Mouse (Mus musculus): ENCODE measurements around the gene Aire.
"Not testable (repeated sequence)": the region's sequence is repeated elsewhere in the genome, so short reads cannot be mapped to it uniquely, and the experiment has no call there.

Gene Aire

DNA sequence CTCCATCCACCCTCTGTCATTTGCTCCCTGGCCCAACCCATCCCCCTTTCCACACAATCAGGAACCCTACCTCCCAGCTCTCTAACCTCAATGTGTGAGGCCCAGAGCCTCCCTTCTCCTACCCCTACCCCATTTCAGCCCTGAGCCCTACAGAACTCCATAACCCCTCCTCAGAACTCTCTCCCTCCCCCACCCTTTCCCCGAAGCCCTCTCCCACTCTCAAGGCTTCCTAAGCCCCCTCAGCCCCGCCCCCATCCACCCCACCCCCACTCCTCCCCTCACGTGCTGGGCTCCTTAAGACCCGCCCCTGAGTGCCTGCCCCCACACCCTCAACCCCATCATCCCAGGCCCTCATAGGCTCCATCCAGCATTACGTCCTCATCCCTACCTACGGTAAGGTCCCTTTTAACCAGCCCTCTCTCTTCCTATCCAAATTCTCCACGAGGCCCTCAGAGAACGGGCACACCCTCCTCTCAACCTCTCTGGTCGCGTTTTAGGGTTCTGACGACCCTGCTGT is 6.2 kb upstream of the Aire start:
- no peak for DNase-seq (ENCODE audit: low read depth, low spot score)

DNA sequence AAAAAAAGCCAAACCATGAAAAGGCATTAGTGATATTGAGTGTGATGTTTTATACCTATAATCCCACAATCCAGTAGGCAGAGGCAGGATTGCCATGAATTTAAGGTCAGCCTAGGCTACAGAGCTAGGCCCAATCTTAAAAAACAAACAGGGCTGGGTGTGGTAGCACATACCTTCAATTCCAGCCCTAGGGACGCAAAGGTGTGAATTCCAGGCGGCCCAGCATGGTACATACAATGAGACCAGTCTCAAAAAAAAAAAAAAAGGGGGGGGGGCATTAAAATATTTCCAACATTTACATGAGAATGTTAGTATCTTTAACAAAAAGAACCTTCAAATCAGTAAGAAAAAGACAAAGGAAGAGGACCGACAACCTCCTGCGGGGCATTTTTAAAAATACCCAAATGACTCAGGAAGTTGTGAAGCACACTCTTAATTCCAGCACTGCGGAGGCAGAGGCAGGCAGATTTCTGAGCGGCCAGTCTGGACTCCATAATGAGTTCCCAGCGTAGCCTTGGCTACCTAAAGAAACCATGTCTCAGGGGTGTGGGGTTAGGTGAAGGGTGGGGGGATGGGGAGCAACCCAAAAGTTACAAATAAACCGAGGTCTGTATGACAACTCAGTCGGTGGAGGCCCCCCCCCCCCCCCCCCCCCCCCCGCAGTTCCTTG is 4.8 kb upstream of the Aire start:
- no peak for DNase-seq (ENCODE audit: low read depth, low spot score)

DNA sequence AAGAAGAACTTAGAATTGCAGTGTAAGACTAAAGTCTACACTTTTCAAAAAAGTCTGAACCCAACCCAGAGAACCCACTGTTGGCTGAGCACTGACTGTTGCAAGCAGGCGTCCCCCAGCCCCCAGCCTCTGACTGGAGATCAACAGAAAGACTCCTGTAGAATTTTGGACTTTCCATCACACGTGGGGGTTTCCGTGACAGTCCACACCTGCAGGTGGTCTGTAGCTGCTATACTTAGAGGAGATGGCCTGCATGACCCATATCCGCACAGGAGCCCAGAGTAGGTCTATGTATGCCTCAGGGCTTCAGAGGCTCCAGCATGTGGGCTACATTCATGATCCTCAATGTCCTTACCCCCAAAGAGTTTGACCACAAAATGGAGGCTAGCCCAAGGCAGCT is 3.0 kb upstream of the Aire start:
- no peak for DNase-seq (ENCODE audit: low read depth, low spot score)

DNA sequence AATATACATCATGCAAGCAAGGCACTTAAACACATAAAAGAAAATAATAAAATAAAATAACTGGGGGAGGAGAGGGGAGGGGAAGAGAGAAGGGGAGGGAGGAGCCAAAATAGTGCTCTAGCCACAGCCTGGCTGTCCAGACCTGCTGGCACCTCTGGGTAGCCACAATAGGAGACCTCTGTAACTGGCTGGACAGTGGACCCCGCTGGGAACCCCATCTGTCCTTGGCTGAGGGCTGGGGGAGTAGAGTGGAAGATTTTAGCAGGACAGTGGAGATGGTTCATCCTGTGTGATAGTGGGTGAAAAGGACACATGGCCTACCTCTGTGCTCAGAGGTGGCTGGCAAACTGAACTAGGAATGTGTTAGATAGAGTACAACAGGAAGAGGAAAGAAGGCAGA is 1.1 kb upstream of the Aire start:
- DNase-seq (ENCODE audit: low read depth, low spot score), result no peak

DNA sequence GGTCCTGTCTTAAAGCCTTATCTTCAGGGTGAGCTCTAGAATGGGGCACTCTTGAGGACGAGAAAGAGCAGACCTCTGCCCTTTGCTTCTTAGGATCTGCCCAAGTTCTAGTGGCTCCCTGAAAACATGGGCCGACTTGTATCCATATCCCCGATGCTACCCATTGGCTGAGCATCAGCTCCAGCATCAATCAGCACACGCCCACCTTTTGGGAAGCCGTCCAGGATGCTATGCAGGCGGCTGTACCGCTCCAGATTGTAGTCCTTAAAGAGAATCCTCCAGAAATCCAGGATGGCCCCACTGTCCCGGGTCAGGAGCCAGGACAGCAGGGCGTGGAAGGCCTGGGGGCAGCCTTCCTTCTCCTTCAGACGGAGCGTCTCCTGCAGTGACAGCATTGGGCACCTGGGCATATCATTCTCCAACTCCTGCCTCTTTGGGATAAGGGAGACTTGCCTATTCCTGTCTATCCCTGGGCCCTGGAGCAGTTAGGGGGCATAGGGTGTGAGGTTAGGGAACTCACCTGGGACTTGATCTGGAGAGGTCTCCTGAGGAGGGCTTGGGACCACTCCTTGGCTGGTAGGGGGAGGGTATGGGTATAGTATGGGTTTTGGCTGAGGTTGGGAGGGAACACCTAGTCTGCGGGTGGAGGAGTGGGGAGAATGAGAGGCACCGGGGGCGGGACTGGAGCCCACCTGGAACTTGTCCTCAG is 559 bp downstream of the Aire start:
- DNase-seq (ENCODE audit: low read depth, low spot score), result no peak

DNA sequence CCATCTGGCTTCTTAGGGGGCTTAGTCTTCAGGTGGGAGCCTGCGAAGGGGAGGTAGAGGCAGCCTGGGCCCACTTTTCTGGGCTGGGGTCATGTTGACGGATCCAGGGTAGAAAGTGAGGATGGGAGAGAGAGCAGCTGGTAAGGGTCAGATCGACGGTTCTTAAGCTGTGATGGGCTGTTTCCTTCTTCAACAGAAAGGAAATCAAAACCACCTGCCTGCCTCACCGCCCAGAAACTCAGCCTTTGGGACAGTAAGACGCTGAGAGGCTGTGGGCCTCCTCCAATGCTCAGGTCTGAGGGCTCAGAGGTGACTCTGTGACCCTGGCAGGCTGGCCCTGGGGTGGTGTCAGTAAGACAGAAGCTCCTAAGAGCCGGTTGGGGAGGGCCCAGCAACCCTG is 1.3 kb downstream of the Aire start:
- no peak for DNase-seq (ENCODE audit: low read depth, low spot score)

DNA sequence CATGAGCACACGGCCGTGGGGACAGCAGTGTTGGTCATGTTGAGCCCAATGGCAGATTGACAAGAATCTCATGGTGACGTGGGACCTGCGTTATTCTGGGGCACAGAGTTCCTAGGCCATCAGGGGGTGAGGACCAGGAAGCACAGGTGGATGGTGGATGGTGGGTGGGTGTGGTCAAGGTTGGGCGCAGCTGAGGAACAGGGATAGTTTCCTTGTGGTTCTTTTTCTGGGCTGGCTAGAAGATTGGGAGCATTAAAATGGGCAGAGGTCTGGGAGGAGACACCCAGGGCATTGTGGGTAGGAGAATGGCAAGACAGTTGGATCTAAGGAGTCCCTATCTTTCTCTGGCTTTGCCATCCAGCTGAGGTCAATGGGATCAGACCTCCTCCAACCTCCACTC is 1.8 kb downstream of the Aire start, which contains the start of gene Dnmt3l:
Gene Dnmt3l (plus strand): TSS at position 301 of the 400 bp plus-strand sequence.
- DNase-seq (ENCODE audit: low read depth, low spot score), result no peak

DNA sequence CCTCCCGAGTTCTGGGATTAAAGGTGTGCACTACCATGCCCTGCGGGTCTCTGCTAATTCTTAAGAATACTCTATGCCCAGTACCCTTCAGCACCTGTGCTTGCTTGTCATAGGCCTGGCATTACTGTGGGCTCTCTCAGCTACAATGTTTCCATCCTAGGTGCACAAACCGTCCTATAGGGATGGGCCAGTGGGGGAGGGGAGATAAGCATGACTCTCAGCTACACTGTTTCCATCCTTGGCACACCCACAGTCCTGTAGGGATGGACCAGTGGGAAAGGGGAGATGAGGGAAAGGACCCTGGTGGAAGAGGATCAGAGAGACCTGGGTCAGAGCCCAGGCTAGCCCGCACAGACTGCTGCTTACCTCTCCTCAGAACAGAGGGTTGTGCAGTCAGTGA is 6.3 kb downstream of the Aire start:
- no peak for DNase-seq (ENCODE audit: low read depth, low spot score)

DNA sequence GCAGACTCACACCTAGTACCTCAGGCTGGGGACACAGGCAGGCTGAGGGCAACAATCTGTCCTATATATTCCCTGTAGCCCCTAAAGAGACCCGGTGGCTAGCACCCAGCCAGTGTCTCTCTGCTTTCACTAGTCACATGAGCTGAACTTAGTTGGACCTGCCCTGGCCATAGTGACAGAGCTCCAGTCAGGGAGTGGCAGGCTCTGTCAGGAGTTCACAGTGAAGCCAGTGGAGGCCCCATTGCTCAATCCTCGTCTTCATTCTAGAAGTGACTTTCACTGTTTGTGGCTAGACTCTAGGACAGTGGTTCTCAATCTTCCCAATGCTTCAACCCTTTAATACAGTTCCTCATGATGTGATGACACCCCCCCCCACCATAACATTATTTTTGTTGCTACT is 11.4 kb downstream of the Aire start:
- DNase-seq (ENCODE audit: low read depth, low spot score), result no peak

DNA sequence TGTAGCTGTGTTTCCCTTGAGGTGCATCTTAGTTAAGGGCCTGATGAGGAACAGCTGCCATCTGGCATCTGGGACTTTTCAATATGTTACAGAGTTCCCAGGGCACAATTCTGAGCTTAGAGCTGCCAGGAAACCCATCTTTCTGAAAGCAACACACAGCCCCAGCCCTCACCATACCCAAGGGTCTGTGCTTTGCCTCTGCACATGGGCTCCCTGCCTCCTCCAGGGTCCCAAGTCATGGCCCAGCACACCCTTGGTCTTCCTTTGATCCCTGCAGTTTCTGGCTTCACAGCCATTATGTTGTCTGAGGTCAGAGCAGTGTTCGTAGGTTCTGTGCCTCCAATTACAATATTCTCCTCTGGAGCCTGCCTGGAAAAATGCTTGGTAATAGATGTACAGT is 14.3 kb downstream of the Aire start:
- DNase-seq (ENCODE audit: low read depth, low spot score), result no peak

DNA sequence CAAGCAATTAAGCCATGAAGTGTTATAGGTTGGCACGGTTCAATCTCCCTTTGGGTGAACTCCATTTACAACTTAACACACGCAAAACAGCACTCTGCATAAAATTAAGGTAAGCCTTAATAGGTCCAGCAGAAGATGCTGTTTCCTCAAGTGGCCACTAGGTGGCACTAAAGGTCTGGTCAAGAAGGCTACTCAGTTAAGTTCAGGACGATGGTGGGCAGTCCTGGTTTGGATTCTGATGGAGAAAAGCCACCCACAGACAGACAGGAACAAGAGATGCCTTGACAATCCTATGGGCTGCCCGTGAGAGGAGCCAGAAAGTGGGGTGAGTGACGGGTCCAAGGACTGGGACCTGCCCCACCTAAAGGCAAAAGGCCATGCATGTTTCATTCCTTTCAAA is 15.3 kb downstream of the Aire start:
- DNase-seq (ENCODE audit: low read depth, low spot score), result peak; percentile 87

DNA sequence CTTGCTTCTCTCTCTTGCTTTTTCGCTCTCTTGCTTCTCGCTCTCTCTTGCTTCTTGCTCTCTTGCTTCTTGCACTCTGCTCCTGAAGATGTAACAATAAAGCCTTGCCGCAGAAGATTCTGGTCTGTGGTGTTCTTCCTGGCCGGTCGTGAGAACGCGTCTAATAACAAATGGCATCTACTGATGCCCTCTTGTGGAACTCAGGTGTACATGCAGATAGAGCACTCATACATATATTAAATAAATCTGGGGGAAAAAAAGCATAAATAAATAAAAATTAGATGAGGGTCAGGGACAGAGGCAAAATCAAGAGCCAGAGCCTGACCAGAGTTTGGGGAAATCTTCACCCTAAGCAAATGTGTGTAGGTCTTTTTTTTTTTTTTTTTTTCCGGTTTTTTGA is 18.0 kb downstream of the Aire start:
- DNase-seq (ENCODE audit: low read depth, low spot score), result peak; percentile 48

DNA sequence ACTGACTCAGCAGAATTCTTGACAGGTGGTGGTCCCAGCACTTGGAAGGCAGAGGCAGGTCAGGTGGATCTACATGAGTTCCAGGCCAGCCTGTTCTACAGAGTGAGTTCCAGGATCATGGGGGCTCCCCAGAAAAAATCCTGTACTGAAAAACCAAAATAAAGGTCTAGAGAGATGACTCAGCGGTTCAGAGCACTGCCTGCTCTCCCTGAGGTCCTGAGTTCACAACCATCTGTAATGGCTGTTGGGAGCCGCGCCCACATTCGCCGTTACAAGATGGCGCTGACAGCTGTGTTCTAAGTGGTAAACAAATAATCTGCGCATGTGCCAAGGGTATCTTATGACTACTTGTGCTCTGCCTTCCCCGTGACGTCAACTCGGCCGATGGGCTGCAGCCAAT is 23.4 kb downstream of the Aire start:
- not testable (repeated sequence) for DNase-seq (ENCODE audit: low read depth, low spot score)

DNA sequence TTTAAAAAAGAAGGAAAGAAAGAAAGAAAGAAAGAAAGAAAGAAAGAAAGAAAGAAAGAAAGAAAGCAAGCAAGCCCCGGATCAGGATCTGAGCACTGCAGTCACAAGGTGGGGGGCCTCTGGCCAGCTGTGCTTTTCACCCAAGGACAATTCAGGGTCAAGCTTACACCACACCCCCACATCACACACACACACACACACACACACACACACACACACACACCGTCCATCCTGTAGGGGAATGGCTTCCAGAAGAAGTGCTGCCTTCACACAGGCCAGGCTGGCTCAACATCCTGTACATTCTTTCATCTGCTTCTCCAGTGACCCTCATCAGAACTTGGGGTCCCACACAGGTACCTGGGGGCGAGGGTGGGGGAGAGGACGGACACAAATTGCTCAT is 24.1 kb downstream of the Aire start:
- DNase-seq (ENCODE audit: low read depth, low spot score), result no peak

DNA sequence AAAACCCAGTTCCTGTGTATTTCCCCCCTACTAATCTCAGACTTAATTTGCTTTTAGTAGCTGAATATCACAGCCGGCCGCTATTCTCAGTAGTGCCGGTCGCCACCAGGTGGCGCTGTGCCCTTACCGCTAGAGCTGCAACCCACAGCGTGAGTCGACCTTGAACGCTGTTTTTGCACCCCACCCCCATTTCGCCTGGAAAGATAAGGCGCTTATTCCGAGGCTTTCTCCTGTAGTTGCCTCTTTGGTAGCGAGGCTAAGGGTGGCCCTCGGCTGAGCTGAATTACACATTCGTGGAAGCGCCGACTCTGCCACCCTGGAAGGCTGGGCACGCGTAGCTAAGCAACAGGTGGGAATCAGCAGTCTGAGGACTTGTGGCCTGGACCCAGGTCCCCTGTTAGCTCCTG is 24.6 kb downstream of the Aire start:
- peak; percentile 93 for DNase-seq (ENCODE audit: low read depth, low spot score)

DNA sequence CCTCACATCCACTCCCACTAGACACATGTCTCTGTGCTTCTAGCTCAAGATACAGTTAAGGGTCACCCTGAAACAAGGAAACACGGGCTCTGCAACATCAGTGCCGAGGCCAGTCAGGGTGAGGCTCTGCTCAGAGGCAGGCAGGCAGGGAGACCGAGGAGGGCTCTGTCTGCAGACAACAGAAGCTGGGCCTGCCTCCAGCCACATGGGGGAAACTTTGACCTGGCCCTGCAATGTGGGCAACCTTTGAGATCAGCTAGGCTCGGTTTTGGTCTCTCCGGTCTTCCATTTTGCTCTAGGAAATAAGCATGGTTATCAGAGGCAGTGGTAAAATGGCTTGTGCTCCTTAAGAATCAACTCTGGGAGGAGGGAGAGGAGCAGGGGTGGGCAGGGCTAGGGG is 27.0 kb downstream of the Aire start:
- DNase-seq (ENCODE audit: low read depth, low spot score), result no peak

DNA sequence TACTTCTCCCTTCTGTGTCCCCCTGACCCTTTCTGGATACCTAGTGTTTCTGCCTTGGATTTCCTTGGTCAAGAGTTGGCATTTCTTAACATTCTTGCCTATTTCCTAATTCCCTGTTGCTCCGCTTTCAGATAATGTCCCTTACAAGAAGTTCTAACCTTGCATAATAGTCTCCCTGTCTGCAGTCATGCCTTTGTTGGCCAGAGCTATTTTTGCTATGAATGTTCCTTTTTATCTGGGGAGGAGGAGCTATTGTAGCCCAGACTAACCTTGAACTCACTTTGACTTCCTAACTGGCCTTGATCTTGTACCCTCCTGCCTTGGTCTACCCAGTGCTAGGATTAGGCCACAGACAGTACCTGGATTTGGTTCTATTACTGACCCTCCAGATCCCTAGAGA is 27.9 kb downstream of the Aire start:
- DNase-seq (ENCODE audit: low read depth, low spot score), result no peak

DNA sequence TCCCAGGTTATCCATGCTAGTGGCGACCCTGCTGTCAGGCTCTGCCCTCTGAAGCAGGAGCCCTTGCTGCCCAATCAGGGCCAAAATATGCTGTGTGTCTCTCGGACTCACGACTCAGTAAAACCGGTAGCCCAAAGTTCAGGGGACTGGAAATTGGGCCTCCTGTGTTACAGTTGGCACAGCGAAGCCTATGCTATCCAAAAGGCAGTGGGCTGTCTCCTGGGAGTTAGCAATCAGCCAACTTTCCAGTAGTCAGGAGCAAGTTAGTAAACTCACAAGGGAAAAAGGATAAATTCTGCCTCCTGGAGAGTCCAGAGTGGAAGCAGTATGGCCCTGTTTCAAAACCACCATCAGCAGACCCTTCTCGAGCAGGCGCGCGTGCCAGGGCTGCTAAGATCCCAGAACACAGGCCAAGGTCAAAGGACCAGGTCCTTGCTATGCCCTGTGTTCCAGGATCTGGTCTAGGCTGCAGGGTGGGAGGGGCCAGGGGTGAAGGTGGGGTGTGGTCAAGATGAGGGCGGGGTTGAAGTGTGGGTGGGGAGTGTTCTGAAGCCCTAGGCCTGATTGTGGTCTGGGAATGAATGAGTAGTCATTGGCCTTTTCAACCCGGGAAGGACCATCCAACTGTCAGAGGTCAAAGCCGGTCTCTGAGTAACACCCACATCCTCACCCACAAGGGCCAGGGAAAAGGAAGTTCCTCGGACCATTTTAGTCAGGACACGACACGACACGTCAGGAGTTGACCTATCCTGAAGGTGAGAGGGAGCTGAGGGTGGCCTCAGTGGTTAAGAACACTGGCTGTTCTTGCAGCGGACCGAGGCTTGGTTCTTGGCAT is 30.5 kb downstream of the Aire start:
- no peak for DNase-seq (ENCODE audit: low read depth, low spot score)

DNA sequence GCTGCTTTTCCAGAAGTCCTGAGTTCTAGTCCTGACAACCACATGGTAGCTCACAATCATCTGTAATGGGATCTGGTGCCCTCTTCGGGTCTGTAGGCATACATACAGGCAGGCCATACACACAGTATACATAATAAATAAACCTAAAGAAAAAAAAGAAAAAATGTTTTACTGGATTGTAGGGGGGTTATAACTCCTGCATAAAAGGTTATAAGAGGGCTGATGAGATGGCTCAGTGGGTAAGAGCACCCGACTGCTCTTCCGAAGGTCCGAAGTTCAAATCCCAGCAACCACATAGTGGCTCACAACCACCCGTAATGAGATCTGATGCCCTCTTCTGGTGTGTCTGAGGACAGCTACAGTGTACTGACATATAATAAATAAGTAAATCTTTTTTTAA is 32.3 kb downstream of the Aire start:
- DNase-seq (ENCODE audit: low read depth, low spot score), result peak; percentile 26

DNA sequence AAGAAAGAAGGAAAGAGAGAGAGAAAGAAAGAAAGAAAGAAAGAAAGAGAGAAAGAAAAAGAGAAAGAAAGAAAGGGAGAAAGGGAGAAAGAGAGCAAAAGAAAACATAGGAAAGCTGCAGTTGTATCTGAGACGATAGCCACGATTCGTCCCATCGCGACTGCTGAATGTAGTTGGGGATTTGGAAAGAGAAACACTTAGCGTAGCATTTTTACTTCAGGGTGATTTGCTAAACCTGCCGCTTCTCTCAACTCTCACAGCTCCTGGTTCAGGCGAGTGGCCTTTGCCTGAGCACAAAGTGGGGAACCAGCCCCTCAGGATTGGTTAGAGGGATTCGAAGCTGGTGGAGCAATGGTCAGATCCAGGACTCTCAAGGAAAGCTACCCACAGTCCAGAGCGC is 33.1 kb downstream of the Aire start:
- DNase-seq (ENCODE audit: low read depth, low spot score), result peak; percentile 28

DNA sequence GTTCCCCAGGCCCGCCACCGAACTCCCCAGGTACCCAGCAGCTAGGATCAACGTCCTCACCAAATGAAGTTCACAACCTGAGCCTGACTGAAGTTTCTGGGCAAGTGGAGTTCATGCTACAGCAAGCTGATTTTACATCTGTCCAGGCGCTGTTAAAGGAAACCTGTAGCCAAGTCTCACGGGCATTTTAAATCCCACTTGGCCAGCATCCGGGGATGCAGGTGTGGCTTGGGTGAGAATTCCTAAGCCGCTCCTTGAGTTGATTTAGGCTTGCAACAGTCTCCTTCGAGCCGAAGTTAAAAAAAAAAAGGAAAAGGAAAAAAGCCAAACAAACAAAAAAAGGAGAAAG is 33.5 kb downstream of the Aire start, which contains the start of gene Pfkl:
Gene Pfkl (minus strand): TSS at position 139 of the 349 bp plus-strand sequence.
- DNase-seq (ENCODE audit: low read depth, low spot score), result no peak

DNA sequence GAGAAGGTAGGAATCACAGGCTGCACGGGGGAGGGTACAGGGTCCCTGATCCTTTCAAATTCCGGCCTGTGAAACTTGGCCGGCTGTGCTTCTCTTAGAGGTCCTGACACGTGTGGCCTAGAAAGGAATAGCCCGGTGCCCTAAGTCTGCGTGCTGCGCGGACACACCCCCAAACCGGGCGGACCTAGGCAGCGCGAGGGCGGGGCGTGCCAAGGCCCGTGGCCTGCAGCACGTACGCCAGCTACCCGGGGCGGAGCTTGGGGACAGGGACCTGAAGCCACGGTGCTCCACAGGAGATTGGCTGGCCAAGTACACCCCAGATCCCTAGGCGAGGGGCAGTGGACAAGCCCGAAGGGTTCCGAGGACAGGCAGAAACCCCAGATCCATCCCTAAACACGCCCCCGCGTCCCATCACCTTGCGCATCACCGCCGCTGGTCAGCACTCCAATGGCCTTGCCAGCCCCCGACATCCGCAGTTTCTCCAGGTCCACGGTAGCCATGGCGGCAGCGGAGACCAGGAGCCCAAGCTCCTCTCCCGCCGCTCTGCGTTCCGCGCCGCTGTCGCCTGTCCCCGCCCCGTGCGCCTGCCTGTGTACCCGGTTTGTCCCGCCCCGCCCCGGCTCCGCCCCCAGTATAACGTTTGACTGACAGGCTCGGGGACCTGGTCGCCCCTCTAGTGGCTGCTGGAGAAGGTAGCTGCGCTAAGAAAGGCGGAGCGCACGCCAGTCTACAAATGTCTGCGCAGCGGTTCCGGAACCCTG is 34.0 kb downstream of the Aire start:
- peak; percentile 98 for DNase-seq (ENCODE audit: low read depth, low spot score)

Data from CD4-positive, CD25-positive, alpha-beta regulatory T cell, adult 2 months (primary cell).